Mouse (Mus musculus) thymus, adult 2 months (tissue): ENCODE results near the gene Pde6h.

Experiments used
- CTCF ChIP-seq: fragments of 200-500 bp; IDR thresholded peaks from 2 replicates; pipeline ENCODE4 v1.5.1; 2012; ENCODE audit warnings: mild to moderate bottlenecking, control low read depth, low read length, moderate library complexity, borderline replicate concordance; ENCODE audit not compliant: control insufficient read depth, poor library complexity, insufficient read depth; ENCODE audit errors: extremely low read depth
- POLR2A ChIP-seq: fragments of 200-500 bp; IDR thresholded peaks from 2 replicates; pipeline ENCODE4 v1.6.1; 2012; ENCODE audit warnings: mild to moderate bottlenecking, low read length, control low read depth, moderate library complexity; ENCODE audit not compliant: control insufficient read depth, poor library complexity, insufficient read depth; ENCODE audit errors: extremely low read depth

DNA sequence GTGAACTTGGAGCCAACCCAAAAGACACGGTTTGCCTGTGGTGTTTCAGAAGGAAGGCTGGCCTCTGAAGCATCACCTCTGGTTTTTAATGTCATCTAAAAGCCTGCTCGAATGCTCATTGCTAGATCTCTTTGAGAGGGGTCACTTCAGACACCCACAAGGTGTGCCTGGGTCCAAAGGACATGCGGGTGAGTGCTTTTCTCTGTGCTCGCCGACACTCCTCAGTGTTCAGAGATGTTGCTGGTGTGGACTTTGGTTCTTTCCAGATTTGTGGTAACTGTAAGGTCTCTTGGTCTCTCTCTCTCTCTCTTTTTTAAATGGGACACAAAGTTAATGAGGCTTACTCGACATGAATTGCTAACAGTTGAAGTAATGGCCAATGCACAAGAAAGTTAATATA is 58.9 kb downstream of the Pde6h start:
- TF ChIP-seq CTCF: no peak
- no peak for TF ChIP-seq POLR2A
